Mouse (Mus musculus): Measurements from ENCODE around the gene Sycp1. TPM values are rescaled to one million over a fixed set of nuclear protein-coding genes. Genes with fewer than 3 reads are reported as not detected.

Sycp1 gene
- polyA plus RNA-seq, 1 experiment from 2014 or later: not detected

- Histone ChIP-seq H3K9me3 (ENCODE audit: low read length) (no peaks in the 10 kb centered on the region), H3K27me3 (ENCODE audit: insufficient read depth, low read length) (no peaks in the 10 kb centered on the region), H3K4me3 (ENCODE audit: low read depth, low read length) (no peak overlapping the region), H3K36me3 (replicated peaks; ENCODE audit: insufficient read depth, low read length) (no peaks in the 10 kb centered on the region), H3K27ac (ENCODE audit: low read depth) (no peak overlapping the region), H3K4me2 (ENCODE audit: low read depth, low read length) (no peak overlapping the region), H3K4me1 (ENCODE audit: insufficient read depth) (no peaks in the 10 kb centered on the region), H3K9ac (replicated peaks) (no peak overlapping the region)
- ATAC-seq: no peak
- WGBS (ENCODE audit: insufficient replicate concordance): 73% methylated on average over 4 of the region's 4 CpGs
- DNase-seq: no peak
- TF ChIP-seq CTCF (IDR thresholded peaks at IDR 0.05; ENCODE audit: low read depth): no peak
- no peak for TF ChIP-seq EP300 (IDR thresholded peaks at IDR 0.05; ENCODE audit: low read depth)
These were observed 162.9 kb downstream of the Sycp1 start for GRCm38 (mm10) chr3:102773018-102773417.

Other genes starting within 250 kb of the Sycp1 start
- 1.9 and 2.1 TPM in 2 replicates for gene Tspan2, start 201.6 kb downstream of the Sycp1 start, polyA plus RNA-seq (2015; fragmentation: Nextera tagmentation; extraction: Ambion mirVana)
- 0.04 TPM in 1 of 2 replicates, not detected in the other for gene Tshb, start 153.4 kb downstream of the Sycp1 start, polyA plus RNA-seq (2015; fragmentation: Nextera tagmentation; extraction: Ambion mirVana)
- 2.1 and 2.2 TPM in 2 replicates for gene Nr1h5, start 28.0 kb upstream of the Sycp1 start, polyA plus RNA-seq (2015; fragmentation: Nextera tagmentation; extraction: Ambion mirVana)
- gene Sike1, start 59.6 kb upstream of the Sycp1 start, polyA plus RNA-seq (2015; fragmentation: Nextera tagmentation; extraction: Ambion mirVana): 15.8 and 18.4 TPM in 2 replicates
- gene Csde1, start 84.3 kb upstream of the Sycp1 start, polyA plus RNA-seq (2015; fragmentation: Nextera tagmentation; extraction: Ambion mirVana): 75.0 and 85.1 TPM in 2 replicates
- 16.2 and 19.4 TPM in 2 replicates for gene Nras, start 122.2 kb upstream of the Sycp1 start, polyA plus RNA-seq (2015; fragmentation: Nextera tagmentation; extraction: Ambion mirVana)
- 0.37 TPM in 1 of 2 replicates, not detected in the other for gene Ampd1, start 137.9 kb upstream of the Sycp1 start, polyA plus RNA-seq (2015; fragmentation: Nextera tagmentation; extraction: Ambion mirVana)
- 2.7 and 2.8 TPM in 2 replicates for gene Dennd2c, start 166.5 kb upstream of the Sycp1 start, polyA plus RNA-seq (2015; fragmentation: Nextera tagmentation; extraction: Ambion mirVana)
- 71.7 and 73.7 TPM in 2 replicates for gene Bcas2, start 235.6 kb upstream of the Sycp1 start, polyA plus RNA-seq (2015; fragmentation: Nextera tagmentation; extraction: Ambion mirVana)